Mouse (Mus musculus): Measurements from ENCODE around the gene Ap2m1.

DNA sequence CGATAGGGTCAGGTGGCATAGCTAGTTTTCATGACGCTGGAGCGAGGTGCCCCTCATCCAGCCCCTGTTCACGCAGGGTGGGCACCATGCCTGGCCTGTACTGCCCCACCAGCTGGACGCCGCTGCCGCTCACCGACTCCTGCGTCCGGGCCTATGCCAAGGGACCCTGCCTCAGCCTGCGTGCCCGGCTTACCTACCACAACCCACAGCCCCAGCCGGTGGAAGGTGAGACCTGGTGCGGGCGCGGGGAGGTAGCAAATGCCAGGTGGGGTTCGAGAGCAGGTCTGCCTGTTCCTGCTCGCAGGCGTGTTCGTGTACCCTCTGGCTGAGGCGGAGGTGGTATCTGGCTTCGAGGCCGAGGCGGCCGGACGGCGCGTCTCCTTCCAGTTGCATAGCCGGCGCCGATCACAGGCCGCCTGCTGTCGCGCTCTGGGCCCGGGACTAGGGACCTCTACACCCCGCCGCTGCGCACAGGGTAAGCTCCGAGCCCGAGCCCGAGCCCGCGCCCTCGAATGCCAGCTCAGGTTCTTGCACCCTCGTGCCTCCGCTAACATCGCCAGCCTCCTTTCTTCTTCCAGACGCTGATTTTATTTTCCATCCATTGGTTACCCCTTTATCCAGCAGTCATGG, 55.9 kb downstream of the Ap2m1 start:
- TF ChIP-seq JUN (IDR thresholded peaks at IDR 0.05; ENCODE audit: insufficient read depth, low read depth, low read length), result no peak
- TF ChIP-seq MAX (IDR thresholded peaks at IDR 0.05; ENCODE audit: low read length), result no peak
- TF ChIP-seq POLR2AphosphoS2 (IDR thresholded peaks at IDR 0.05; ENCODE audit: low read depth, low read length), result no peak
- TF ChIP-seq UBTF (IDR thresholded peaks at IDR 0.05; ENCODE audit: low read depth, low read length), result no peak
- no peak for TF ChIP-seq POLR2A (IDR thresholded peaks at IDR 0.05; ENCODE audit: low read depth, low read length)
- no peak for TF ChIP-seq BHLHE40 (IDR thresholded peaks at IDR 0.05; ENCODE audit: low read depth, low read length)
- TF ChIP-seq E2F4 (IDR thresholded peaks at IDR 0.05; ENCODE audit: insufficient replicate concordance, low read depth, low read length), result no peak
- TF ChIP-seq ZKSCAN1 (IDR thresholded peaks at IDR 0.05; ENCODE audit: borderline replicate concordance, low read depth, low read length), result no peak
- TF ChIP-seq EP300 (IDR thresholded peaks at IDR 0.05; ENCODE audit: low read length), result no peak
- TF ChIP-seq ZC3H11A (IDR thresholded peaks at IDR 0.05; ENCODE audit: low read depth, low read length), result no peak
- no peak for TF ChIP-seq MXI1 (IDR thresholded peaks at IDR 0.05; ENCODE audit: low read depth, low read length)
- TF ChIP-seq JUND (conservative IDR thresholded peaks at IDR 0.05; ENCODE audit: low read depth, low read length), result no peak
- TF ChIP-seq SMC3 (IDR thresholded peaks at IDR 0.05; ENCODE audit: low read depth, low read length), result no peak
- no peak for TF ChIP-seq MEF2A (IDR thresholded peaks at IDR 0.05; ENCODE audit: borderline replicate concordance, low read depth, low read length)

All from CH12.LX (cell line).